Mouse (Mus musculus): ENCODE results near the gene Neurl2. TPM values are rescaled to one million over a fixed set of nuclear protein-coding genes. Genes with fewer than 3 reads are reported as not detected.
"Not testable (repeated sequence)": the region's sequence is repeated elsewhere in the genome, so short reads cannot be mapped to it uniquely, and the experiment has no call there.

The Neurl2 gene
- polyA plus RNA-seq, 1 experiment from 2014 or later: 9.0 TPM

DNA sequence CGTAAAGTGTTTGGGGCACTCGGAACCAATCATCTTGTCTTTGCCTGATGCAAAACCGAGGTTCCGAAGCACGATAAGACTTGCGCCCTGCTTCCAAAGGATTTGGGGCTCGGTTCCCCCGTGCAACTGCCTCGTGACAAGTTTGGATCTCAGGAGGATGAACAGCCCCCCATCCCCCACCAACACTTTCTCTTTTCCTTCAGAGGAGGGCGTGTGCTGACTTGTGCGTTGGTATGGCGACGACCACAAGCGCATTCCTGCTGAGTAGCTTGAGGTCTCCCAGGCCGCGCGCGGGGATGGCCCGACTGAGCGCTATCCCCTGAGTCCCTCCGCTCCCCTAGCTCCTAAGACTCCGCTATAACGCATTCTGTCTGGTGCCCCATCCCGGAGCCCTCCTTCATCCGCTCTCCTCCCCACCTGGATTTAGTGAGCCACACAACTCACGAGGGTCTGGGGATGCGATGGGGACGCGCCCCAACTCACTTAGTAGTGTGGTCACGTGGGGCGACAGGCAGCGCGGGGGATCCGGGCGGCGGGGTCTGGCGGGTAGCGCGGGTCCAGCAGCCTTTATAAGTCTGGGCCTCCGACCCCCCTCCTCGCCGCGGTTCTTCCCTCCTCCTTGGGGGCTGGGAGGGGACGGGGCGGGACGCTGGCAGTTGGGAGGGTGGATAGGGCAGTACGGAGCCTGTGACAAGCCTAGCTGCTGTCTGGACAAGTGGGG lies 24.0 kb upstream of the Neurl2 start, which contains the start of gene Pltp:
Gene Pltp (minus strand): TSS at position 611 of the 721 bp plus-strand sequence.
- H3K27ac ChIP-seq: peak within 1 kb of the TSS; percentile 88
- H3K4me1 ChIP-seq: peaks cover 43% of the 10 kb centered on the region
- H3K4me2 ChIP-seq: peak within 1 kb of the TSS; percentile 96
- peak within 1 kb of the TSS; percentile 71 for H3K9ac ChIP-seq
- peaks cover 10% of the 10 kb centered on the region; the same call in 1 of the 2 replicates for H3K36me3 ChIP-seq
- ATAC-seq (ENCODE audit: insufficient number of reproducible peaks, insufficient read depth, low FRiP score, low TSS enrichment, low read depth): peak; percentile 84
- H3K27me3 ChIP-seq: peaks cover 42% of the 10 kb centered on the region
- WGBS: under 1% methylated on average over 47 of the region's 47 CpGs
- peak within 1 kb of the TSS; percentile 56 for H3K4me3 ChIP-seq
- no peaks in the 10 kb centered on the region for H3K9me3 ChIP-seq

DNA sequence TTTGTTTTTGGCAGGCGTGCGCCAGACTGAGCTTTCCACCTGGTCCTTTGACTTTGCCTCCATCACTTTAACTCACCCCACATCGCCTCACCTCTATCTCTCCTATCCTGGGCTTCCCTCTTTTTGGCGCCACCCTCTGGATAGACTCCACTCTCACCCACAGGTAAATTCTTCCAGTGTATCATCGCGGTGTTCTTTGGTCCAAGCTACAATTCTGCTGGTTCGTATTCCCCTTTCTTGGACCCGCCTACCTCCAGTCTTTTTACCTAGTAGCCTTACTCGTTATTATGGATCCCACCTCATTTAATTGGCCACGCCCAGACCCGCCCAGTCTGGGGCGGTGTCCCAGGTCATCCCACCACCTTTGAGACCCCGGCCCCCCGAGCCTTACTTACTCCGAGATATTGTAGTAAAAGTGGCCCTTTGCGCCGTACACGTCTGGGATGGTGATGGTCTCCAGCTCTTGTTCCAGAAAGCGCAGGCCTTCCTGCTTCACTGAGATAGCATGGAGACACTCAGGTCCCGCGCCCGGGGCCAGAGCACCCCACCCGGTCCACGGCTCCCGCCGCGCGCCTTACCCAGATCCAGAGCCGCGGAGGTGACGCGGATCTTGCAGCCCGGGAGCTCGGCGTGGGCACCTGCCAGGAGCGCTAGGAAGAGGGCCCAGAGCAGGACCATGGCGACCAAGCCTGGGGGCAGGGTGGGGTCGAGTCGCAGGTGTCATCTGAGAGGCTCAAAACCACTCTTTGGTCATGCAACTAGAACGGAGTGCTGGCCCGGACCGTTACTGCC lies 23.2 kb upstream of the Neurl2 start:
- under 1% methylated on average over 42 of the region's 42 CpGs for WGBS
- peaks cover 37% of the 10 kb centered on the region for H3K4me1 ChIP-seq
- ATAC-seq (ENCODE audit: insufficient number of reproducible peaks, insufficient read depth, low FRiP score, low TSS enrichment, low read depth): no peak

DNA sequence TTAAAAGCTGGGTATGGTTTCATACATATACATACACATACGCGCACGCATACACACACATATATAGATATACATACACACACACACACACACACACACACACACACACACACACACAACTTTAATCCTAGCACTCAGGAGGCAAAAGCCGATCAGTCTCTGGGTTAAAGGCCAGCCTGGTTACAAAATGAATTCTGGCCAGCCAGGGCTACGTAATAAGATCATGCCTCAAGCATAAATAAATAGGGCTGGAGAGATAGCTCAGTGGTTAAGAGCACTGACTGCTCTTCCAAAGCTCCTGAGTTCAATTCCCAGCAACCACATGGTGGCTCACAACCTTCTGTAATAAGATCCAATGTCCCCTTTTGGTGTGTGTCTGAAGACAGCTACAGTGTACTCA lies 22.3 kb upstream of the Neurl2 start:
- H3K27ac ChIP-seq; H3K9me3 ChIP-seq; H3K9ac ChIP-seq; ATAC-seq (ENCODE audit: insufficient number of reproducible peaks, insufficient read depth, low FRiP score, low TSS enrichment, low read depth): not testable (repeated sequence)
- WGBS: 71% methylated on average over 5 of the region's 5 CpGs
- Histone ChIP-seq H3K4me1 (peaks cover 37% of the 10 kb centered on the region), H3K4me2 (peak overlapping the region; percentile 96), H3K4me3 (peak overlapping the region; percentile 56; the same call in 1 of the 2 replicates), H3K36me3 (peaks cover 26% of the 10 kb centered on the region), H3K27me3 (peaks cover 42% of the 10 kb centered on the region)

More for the DNA sequence above, 23.2 kb upstream of the Neurl2 start:
- Histone ChIP-seq H3K4me2 (peak overlapping the region; percentile 96), H3K36me3 (peaks cover 17% of the 10 kb centered on the region), H3K4me3 (peak overlapping the region; percentile 56), H3K27me3 (peaks cover 42% of the 10 kb centered on the region), H3K9ac (peak overlapping the region; percentile 71), H3K9me3 (no peaks in the 10 kb centered on the region), H3K27ac (peak overlapping the region; percentile 88)

DNA sequence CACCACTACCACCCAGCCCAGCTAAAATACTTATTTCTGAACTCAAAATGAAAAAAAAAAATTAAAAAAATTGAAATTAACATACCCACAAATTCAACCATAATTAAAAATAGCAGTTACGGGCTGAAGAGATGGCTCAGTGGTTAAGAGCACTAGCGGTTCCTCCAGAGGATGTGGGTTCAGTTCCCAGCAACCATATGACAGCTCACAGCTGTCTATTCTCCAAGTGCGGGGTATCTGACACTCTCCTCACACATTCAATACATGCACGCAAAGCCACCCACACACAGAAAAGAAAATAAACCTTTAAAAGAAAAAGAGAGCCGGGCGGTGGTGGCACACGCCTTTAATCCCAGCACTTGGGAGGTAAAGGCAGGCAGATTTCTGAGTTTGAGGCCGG lies 16.8 kb upstream of the Neurl2 start:
- H3K9me3 ChIP-seq: no peaks in the 10 kb centered on the region
- no peak overlapping the region for H3K4me3 ChIP-seq
- H3K4me1 ChIP-seq: no peaks in the 10 kb centered on the region
- no peak overlapping the region for H3K9ac ChIP-seq
- no peak overlapping the region for H3K27ac ChIP-seq
- ATAC-seq (ENCODE audit: insufficient number of reproducible peaks, insufficient read depth, low FRiP score, low TSS enrichment, low read depth): no peak
- H3K27me3 ChIP-seq: peaks cover 9% of the 10 kb centered on the region
- no peak overlapping the region for H3K4me2 ChIP-seq
- WGBS: 86% methylated on average over 8 of the region's 8 CpGs
- H3K36me3 ChIP-seq: peaks cover 38% of the 10 kb centered on the region

DNA sequence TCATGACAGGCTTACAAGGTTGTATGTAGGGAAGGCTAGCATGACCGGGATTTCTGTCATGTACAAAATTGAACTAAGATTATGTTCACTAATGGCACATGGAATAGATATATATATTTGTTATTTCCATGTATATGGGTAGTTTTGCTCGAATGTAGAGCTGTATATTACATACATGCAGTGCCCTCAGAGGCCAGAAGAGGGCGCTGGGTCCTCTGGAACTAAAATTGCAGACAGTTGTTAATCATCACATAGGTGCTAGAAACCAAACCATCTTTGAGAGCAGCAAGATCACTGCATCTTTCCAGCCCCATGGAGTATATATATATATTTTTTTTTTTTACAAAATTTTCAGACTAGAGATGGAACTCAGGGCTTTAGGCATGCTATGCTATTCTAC lies 12.5 kb upstream of the Neurl2 start:
- no peak overlapping the region for H3K4me2 ChIP-seq
- H3K36me3 ChIP-seq: peaks cover 32% of the 10 kb centered on the region

DNA sequence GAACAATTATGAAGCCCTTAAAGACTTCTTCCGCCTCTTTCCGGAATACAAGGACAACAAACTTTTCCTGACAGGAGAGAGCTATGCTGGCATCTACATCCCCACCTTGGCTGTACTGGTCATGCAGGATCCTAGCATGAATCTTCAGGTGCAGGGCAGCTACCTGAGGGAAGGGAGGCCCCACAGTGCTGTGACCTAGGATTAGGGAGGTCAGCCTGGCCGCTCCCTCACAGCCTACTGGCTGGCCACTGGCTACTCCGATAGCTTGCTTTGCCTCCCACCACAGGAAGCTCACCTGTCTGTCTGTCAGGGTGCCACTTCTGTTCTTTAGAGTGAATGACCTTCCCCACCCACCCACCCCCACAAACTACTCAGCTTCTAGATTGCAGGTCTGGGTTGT lies 1.9 kb upstream of the Neurl2 start:
- Histone ChIP-seq H3K27ac (no peak overlapping the region), H3K27me3 (no peaks in the 10 kb centered on the region), H3K9me3 (no peaks in the 10 kb centered on the region), H3K9ac (no peak overlapping the region), H3K4me1 (peaks cover 17% of the 10 kb centered on the region), H3K4me2 (no peak overlapping the region; the same call in 1 of the 2 replicates), H3K4me3 (peak overlapping the region; percentile 64; the same call in 1 of the 2 replicates), H3K36me3 (peaks cover 42% of the 10 kb centered on the region)
- no peak for ATAC-seq (ENCODE audit: insufficient number of reproducible peaks, insufficient read depth, low FRiP score, low TSS enrichment, low read depth)
- 89% methylated on average over 4 of the region's 4 CpGs for WGBS

More for the DNA sequence above, 12.5 kb upstream of the Neurl2 start:
- Histone ChIP-seq H3K9me3 (no peaks in the 10 kb centered on the region), H3K27ac (no peak overlapping the region), H3K4me1 (no peaks in the 10 kb centered on the region), H3K4me3 (no peak overlapping the region), H3K9ac (no peak overlapping the region), H3K27me3 (no peaks in the 10 kb centered on the region)
- 57% methylated on average over 3 of the region's 3 CpGs for whole genome bisulfite sequencing
- ATAC-seq (ENCODE audit: insufficient number of reproducible peaks, insufficient read depth, low FRiP score, low TSS enrichment, low read depth): no peak

DNA sequence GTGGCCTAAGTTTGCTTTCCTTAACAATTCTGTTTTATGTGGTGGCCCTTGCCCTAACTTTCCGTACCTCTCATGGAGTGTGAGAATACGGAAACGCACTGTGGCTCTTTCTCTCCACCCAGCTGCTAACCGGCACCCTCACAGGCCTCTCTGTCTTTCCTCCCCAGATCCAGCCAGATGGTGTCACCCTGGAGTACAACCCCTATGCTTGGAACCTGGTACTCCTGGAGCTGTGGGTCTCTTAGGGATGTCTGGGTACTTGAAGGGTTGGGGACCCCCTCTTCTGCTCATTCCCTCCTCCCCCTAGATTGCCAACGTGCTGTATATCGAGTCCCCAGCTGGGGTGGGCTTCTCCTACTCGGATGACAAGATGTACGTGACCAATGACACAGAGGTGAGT lies 1.3 kb upstream of the Neurl2 start:
- Histone ChIP-seq H3K9ac (peak overlapping the region; percentile 86), H3K4me1 (peaks cover 17% of the 10 kb centered on the region), H3K27me3 (no peaks in the 10 kb centered on the region), H3K36me3 (peaks cover 35% of the 10 kb centered on the region), H3K27ac (no peak overlapping the region), H3K4me3 (peak overlapping the region; percentile 64), H3K9me3 (no peaks in the 10 kb centered on the region), H3K4me2 (peak overlapping the region; percentile 85)
- no peak for ATAC-seq (ENCODE audit: insufficient number of reproducible peaks, insufficient read depth, low FRiP score, low TSS enrichment, low read depth)
- 39% methylated on average over 8 of the region's 8 CpGs for WGBS

DNA sequence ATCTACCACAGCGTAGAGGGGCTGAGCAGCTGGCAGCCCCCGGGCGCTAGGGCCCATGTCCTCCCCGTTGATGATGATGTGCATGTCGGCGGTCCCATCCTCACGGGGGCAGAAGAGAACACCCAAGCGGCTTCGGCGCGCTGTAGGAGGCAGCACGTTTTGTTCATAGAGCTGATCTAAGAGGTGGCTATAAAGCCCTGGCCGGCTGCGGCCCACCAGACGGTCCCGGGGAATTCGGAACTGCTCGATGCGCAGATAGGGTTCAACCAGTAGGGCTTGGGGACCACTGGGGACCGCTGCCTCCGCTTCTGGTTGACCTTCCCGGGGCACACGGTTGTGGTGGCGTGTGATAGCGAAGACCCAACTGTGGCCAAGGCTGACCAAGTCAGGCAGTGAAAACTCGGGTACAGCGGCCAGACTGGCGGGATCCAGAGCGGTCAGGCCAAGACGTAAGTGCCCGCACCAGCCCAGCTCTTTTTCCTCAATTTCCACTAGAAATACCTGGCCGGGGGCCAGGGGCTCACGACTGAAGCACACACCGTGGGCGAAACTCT lies 431 bp downstream of the Neurl2 start, which contains the start of gene Ctsa:
Gene Ctsa (plus strand): TSS at position 126 of the 554 bp plus-strand sequence.
- peak within 1 kb of the TSS; percentile 85 for H3K27ac ChIP-seq
- WGBS: under 1% methylated on average over 35 of the region's 35 CpGs
- H3K36me3 ChIP-seq: peaks cover 30% of the 10 kb centered on the region
- H3K4me2 ChIP-seq: peak within 1 kb of the TSS; percentile 85
- no peaks in the 10 kb centered on the region for H3K27me3 ChIP-seq
- no peaks in the 10 kb centered on the region for H3K9me3 ChIP-seq
- ATAC-seq (ENCODE audit: insufficient number of reproducible peaks, insufficient read depth, low FRiP score, low TSS enrichment, low read depth): peak; percentile 59; the same call in 1 of the 2 replicates
- peak within 1 kb of the TSS; percentile 86 for H3K9ac ChIP-seq
- H3K4me1 ChIP-seq: peaks cover 17% of the 10 kb centered on the region
- H3K4me3 ChIP-seq: peak within 1 kb of the TSS; percentile 64

DNA sequence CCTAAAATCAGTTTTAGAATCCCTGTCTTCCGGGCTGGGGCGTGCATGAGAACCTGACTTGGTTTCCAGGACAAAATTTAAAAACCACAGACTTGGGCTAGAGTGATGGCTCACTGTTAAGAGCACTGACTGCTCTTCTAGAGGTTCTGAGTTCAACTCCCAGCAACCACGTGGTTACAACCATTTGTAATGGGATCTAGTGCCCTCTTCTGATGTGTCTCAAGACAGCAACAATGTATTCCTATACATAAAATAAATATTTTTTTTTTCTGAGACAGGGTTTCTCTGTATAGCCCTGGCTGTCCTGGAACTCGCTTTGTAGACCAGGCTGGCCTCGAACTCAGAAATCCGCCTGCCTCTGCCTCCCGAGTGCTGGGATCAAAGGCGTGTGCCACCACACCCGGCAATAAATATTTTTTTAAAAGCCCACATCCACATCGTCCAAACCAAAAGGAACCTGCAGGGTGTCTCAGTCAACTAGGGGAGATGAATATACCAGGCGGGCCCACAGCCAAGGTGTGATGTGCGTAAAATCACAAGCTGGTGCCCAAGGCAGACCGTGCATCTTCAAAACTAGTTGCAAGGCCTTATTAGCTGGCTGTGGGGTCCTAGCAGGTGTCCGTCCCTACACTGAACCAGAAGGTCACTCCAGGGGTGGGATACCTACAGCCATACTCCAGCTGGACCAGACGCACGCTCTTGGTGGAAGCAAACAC lies 1.1 kb downstream of the Neurl2 start:
- ATAC-seq (ENCODE audit: insufficient number of reproducible peaks, insufficient read depth, low FRiP score, low TSS enrichment, low read depth): no peak
- Histone ChIP-seq H3K27ac (peak overlapping the region; percentile 85), H3K4me3 (peak overlapping the region; percentile 64), H3K9me3 (no peaks in the 10 kb centered on the region), H3K36me3 (peaks cover 33% of the 10 kb centered on the region), H3K27me3 (no peaks in the 10 kb centered on the region), H3K4me2 (peak overlapping the region; percentile 85), H3K4me1 (peaks cover 17% of the 10 kb centered on the region), H3K9ac (peak overlapping the region; percentile 86)
- 62% methylated on average over 16 of the region's 16 CpGs for WGBS

DNA sequence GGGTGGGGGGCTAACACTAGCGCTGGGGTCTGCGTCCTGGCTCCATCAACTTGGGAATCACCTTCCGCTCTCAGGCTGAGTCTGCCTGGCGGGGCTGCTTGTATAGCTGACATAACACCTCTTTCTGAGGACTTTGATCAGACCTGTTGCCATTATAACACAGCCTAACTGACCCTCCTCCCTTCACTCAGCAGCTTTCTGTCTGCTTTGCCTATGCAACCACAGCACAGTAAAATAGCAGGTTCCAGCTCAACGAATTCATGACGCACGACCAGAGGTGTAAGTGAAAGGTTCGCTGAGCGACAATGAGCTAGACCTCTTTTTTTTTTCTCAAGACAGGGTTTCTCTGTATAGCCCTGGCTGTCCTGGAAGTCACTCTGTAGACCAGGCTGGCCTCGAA lies 2.2 kb downstream of the Neurl2 start:
- WGBS: 87% methylated on average over 10 of the region's 10 CpGs

DNA sequence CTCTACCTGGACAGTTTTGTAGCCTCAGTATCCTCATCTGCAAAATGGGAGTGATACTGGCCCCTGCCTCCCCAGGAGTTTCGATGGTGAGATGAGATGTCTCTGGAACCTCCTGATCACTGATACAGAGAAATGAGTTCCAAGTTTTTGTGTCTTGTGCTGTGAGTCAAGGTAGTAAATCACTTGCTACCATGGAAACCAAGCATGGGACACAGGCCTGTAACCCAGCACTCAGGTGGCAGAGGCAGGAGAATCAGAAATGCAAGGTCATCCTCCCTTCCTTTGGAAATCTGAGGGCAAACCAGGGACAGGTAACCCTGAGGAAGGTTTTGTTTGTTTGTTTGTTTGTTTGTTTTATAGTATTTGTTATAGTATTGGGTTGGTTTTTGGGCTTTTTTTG lies 4.2 kb downstream of the Neurl2 start:
- ATAC-seq (ENCODE audit: insufficient number of reproducible peaks, insufficient read depth, low FRiP score, low TSS enrichment, low read depth): no peak
- no peaks in the 10 kb centered on the region for H3K9me3 ChIP-seq
- H3K4me3 ChIP-seq: no peak overlapping the region
- H3K27me3 ChIP-seq: no peaks in the 10 kb centered on the region
- no peak overlapping the region for H3K4me2 ChIP-seq
- H3K27ac ChIP-seq: no peak overlapping the region
- H3K4me1 ChIP-seq: peaks cover 7% of the 10 kb centered on the region
- no peak overlapping the region for H3K9ac ChIP-seq
- peaks cover 45% of the 10 kb centered on the region for H3K36me3 ChIP-seq
- WGBS: 94% methylated on average over 1 of the region's 1 CpGs

More for the DNA sequence above, 2.2 kb downstream of the Neurl2 start:
- no peak overlapping the region for H3K4me3 ChIP-seq
- no peak overlapping the region for H3K4me2 ChIP-seq
- no peak for ATAC-seq (ENCODE audit: insufficient number of reproducible peaks, insufficient read depth, low FRiP score, low TSS enrichment, low read depth)
- H3K9ac ChIP-seq: no peak overlapping the region
- H3K36me3 ChIP-seq: peaks cover 34% of the 10 kb centered on the region
- no peak overlapping the region for H3K27ac ChIP-seq
- H3K4me1 ChIP-seq: peaks cover 17% of the 10 kb centered on the region
- H3K9me3 ChIP-seq: no peaks in the 10 kb centered on the region
- no peaks in the 10 kb centered on the region for H3K27me3 ChIP-seq

Data from embryonic facial prominence, embryonic 13.5 days (tissue).